20 mouse cellular contexts compared by ENCODE assay signal in the genomic region with DNA sequence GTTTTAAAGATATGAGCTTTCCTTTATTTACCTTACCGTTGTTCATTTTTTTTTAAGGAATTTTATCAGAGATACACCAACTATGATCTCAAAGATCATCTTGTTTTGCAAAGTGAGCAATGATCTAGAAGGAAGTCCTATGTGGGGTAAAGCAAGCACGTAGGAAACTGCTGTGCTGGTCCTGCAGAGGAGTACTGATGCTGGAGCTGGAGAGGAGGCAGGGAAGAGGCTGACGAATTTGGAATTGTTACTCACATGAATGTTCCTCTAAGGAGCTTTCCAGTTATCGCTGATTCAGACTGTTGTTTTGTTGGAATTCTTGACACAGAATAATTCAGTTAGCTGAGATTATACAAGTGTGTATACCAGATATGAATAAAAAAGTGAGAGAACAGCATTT.
"Had no signal": no experiment of that assay in that cellular context is flagged by ENCODE, and none has a peak within 500 bp of the region (broad histone marks: within the 10 kb centered on the region; RNA-seq: fewer than 3 reads in every experiment).

No protein-coding gene starts in this region.

- DNase-seq: cerebellum, adult 8-10 months; cerebellum, adult 9-10 months; cerebellum, adult 9-11 months; cerebellum, postnatal 14 days; cerebellum, postnatal 25 days; cerebellum, postnatal 36 days; embryo, embryonic 11 days; forebrain, postnatal 0 days; gastrocnemius, adult 2 months; gastrocnemius, postnatal 10 days; gastrocnemius, postnatal 14 days; gastrocnemius, postnatal 25 days; gastrocnemius, postnatal 36 days; heart, adult 11 months; heart, adult 18-20 months; heart, adult 2 months had no signal

- ATAC-seq: forebrain, embryonic 13.5 days; forebrain, embryonic 14.5 days; forebrain, embryonic 15.5 days; forebrain, embryonic 16.5 days; forebrain, postnatal 0 days had no signal
